Mouse (Mus musculus): ENCODE data around the gene Umad1. TPM values are rescaled to one million over a fixed set of nuclear protein-coding genes. Genes with fewer than 3 reads are reported as not detected.

Umad1 gene
- polyA plus RNA-seq, 1 experiment from 2014 or later = 62.2 TPM

DNA sequence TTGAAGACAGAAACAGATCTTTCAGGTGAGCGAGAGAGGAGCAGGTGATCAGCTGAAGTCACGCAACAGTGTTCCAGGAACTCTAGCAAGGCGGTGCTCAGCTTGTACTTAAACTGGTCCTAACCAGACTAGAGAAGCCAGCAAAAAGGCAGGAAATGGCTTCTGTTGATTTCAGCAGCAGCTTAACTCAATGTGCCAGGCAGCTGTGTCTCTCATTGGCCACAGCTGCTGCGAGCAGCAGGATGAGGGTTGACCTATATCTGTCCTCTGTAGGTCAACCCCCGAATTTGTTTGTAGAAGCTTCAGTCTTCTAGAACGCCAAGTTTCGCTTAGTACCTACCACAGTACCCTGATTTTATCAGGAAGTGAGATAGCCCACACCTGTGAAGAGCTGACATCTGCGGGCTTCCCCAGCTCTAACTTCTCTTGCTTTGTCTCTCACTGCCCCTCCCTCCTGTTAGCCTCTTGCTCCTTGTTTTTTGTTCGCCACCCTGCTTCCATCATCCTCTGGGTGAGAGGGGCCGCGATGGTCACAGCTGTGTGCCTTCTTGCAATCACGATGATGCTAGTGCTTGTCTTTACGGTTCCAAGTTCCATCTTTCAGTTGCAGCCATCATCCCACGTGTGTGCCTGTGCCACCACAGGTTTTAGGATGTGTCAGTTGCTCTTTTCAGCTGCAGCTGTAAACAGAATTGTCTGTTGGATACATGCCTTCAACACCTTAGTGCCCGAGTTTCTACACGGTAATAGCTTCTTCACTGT lies 226.5 kb downstream of the Umad1 start:
- Histone ChIP-seq H3K9ac (replicated peaks) (no peak overlapping the region), H3K4me3 (replicated peaks) (no peak overlapping the region), H3K4me2 (no peak overlapping the region), H3K27ac (replicated peaks) (no peak overlapping the region), H3K36me3 (no peaks in the 10 kb centered on the region), H3K4me1 (peaks cover 13% of the 10 kb centered on the region), H3K9me3 (replicated peaks) (no peaks in the 10 kb centered on the region), H3K27me3 (replicated peaks) (no peaks in the 10 kb centered on the region)
- no peak for ATAC-seq (ENCODE audit: low FRiP score)
- 85% methylated on average over 16 of the region's 16 CpGs for WGBS

DNA sequence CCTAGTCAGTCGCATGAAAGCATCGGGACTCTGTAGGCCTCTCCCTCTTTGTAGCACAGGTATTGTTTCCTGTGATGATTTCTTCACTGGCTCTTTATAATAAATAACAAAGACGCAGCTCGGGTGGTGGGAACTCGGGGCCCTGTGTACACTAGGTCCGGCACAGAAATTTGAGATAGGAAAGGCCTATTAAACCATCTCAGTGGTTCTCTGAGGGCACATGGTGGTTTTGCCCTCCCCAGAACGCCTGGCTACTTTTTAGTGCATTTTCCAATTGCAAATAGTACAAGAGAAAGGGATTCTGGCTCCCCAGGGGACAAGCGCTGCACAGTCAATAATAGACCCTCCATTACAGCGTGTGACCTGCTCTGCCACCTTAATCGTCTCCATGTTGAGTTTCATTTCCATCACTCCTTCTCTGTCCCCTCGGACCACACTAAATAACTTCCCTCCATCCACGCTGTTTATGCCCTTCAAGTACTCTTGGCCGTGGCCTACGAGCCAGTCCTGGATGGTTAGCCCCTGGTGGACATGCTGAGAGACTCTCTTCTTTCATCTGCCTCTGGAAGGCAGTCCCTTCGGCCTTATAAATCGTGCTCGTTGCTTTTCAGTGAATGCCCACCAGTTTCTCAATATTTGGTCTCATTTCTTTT lies 227.4 kb downstream of the Umad1 start:
- WGBS = 74% methylated on average over 17 of the region's 17 CpGs
- Histone ChIP-seq H3K27ac (replicated peaks) (0 out of 2 replicates have a peak overlapping the region, but pooled peaks have one; percentile 33), H3K9me3 (replicated peaks) (no peaks in the 10 kb centered on the region), H3K27me3 (replicated peaks) (no peaks in the 10 kb centered on the region), H3K9ac (replicated peaks) (no peak overlapping the region), H3K36me3 (no peaks in the 10 kb centered on the region), H3K4me2 (no peak overlapping the region), H3K4me1 (peaks cover 13% of the 10 kb centered on the region), H3K4me3 (replicated peaks) (no peak overlapping the region)
- ATAC-seq (ENCODE audit: low FRiP score) = no peak

DNA sequence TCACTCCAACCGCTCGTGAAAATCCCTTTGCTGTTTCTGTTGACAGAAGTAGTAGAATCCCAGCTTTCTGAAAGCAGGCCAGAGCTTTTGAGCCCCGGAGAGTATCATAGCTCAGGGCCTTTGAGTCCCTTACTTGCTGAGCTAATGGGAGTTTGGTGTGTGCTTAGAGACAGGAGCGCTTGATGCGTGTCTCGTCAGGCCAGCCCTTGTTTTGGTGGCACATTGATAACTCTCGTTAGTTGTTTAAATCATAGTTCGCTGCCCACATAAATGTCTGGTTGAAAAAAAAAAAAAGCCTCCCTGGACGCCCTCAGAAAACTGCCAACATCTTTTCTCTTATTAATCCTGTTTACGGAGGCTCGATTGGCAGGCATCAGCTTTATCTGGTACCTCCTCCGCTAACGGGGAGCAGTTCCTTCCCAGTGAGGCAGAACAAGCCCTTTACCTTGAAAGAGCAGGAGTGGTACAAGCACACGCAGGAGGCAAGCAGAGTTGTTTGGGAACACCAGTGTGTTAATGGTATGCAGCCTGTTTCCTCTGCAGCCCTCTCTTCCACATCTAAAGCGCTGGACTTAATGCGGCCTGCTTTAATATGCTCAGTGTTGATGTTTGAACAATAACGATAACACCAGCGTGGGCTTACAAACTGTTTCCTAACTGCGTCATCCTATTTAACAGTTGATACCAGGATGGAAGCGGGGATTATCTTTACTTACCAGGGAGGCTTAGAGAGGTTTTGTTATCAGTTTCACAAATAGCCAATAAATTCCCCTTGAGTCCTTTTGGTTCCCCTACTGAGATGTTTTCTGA lies 228.2 kb downstream of the Umad1 start:
- no peak for ATAC-seq (ENCODE audit: low FRiP score)
- H3K9ac ChIP-seq (replicated peaks) = no peak overlapping the region

DNA sequence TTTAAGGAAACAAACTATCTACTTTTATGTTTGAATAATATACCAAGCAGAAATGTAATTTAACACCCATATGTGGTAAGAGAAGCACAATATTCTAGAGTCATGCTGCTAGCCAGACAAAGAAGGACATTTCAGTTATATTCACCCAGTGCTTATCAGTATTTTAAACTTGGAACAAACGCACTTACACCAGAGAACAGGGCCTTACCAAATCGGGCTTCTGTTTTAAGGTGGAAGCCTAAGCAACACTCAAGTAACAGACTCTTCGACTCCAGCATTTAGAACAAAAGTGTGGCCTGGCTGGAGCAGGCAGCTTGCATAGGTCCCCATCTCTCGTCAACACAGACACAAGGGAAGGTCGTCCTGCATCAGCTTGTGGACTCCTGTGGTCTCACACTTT lies 229.2 kb downstream of the Umad1 start:
- Histone ChIP-seq H3K27ac (replicated peaks) (no peak overlapping the region), H3K27me3 (replicated peaks) (no peaks in the 10 kb centered on the region), H3K4me3 (replicated peaks) (no peak overlapping the region), H3K36me3 (no peaks in the 10 kb centered on the region), H3K9me3 (replicated peaks) (no peaks in the 10 kb centered on the region), H3K4me1 (peaks cover 13% of the 10 kb centered on the region), H3K9ac (replicated peaks) (no peak overlapping the region), H3K4me2 (no peak overlapping the region)
- ATAC-seq (ENCODE audit: low FRiP score) = no peak
- 72% methylated on average over 5 of the region's 5 CpGs for WGBS

More for the DNA sequence above, 228.2 kb downstream of the Umad1 start:
- Histone ChIP-seq H3K4me2 (no peak overlapping the region), H3K36me3 (no peaks in the 10 kb centered on the region), H3K4me3 (replicated peaks) (no peak overlapping the region), H3K4me1 (peaks cover 13% of the 10 kb centered on the region), H3K27me3 (replicated peaks) (no peaks in the 10 kb centered on the region), H3K9me3 (replicated peaks) (no peaks in the 10 kb centered on the region), H3K27ac (replicated peaks) (0 out of 2 replicates have a peak overlapping the region, but pooled peaks have one; percentile 33)
- 56% methylated on average over 20 of the region's 20 CpGs for WGBS

DNA sequence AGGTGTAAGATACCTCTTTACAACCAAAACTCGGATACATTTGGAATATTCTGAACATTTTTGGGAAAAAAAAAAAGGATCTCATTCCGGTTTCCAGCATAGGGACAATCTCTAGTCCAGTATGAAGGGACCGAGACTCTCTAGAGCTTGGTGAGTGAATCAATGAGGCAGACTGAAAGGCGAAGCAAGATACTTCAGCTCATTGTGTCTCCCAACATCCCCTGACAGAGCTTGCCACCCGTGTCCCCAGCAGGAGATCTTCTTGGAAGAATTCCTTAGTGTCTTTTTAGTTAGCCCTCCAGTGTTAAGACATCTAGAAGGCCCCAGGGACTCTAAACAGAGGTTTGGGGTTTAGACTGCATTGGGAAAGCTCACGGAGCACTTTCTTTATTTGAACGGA lies 230.2 kb downstream of the Umad1 start:
- Histone ChIP-seq H3K27ac (replicated peaks) (no peak overlapping the region), H3K4me3 (replicated peaks) (no peak overlapping the region), H3K9me3 (replicated peaks) (no peaks in the 10 kb centered on the region), H3K4me1 (peaks cover 13% of the 10 kb centered on the region), H3K36me3 (no peaks in the 10 kb centered on the region), H3K9ac (replicated peaks) (no peak overlapping the region), H3K4me2 (no peak overlapping the region), H3K27me3 (replicated peaks) (no peaks in the 10 kb centered on the region)
- WGBS = 83% methylated on average over 7 of the region's 7 CpGs
- no peak for ATAC-seq (ENCODE audit: low FRiP score)

DNA sequence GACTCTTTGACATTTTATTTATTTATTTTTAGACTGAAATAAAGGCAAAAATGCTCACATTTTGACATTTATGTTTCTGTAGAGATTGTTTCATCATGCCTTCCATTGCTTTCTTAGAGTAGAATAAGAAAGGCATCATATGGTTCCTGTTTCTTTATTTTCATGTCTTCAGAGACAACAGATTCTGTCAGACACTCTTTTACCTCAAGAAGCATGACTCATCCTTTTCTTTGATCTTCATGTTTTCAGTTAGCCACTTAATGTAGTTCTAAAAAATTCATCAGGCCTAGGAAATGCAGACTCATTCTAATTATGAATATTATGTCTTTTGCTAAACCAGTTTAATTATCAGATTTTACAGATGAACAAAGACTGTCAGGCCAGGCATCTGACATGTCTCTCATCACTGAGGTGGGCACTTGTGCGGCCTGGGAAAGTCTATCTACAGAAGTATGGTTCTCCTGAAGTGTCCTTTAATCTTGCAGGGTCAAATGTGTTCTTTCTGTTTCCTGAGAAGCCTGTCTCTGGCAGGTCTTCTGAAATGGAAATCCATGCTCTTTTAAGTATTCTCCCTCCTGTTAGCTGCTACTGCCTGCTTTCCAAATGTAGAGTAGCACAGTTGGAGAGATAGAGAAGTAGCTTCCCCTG lies 231.0 kb downstream of the Umad1 start:
- Histone ChIP-seq H3K4me1 (peaks cover 13% of the 10 kb centered on the region), H3K4me2 (no peak overlapping the region), H3K36me3 (no peaks in the 10 kb centered on the region), H3K9ac (replicated peaks) (no peak overlapping the region), H3K27me3 (replicated peaks) (no peaks in the 10 kb centered on the region), H3K9me3 (replicated peaks) (no peaks in the 10 kb centered on the region), H3K27ac (replicated peaks) (no peak overlapping the region), H3K4me3 (replicated peaks) (no peak overlapping the region)
- ATAC-seq (ENCODE audit: low FRiP score) = no peak
- 83% methylated on average over 1 of the region's 1 CpGs for WGBS

DNA sequence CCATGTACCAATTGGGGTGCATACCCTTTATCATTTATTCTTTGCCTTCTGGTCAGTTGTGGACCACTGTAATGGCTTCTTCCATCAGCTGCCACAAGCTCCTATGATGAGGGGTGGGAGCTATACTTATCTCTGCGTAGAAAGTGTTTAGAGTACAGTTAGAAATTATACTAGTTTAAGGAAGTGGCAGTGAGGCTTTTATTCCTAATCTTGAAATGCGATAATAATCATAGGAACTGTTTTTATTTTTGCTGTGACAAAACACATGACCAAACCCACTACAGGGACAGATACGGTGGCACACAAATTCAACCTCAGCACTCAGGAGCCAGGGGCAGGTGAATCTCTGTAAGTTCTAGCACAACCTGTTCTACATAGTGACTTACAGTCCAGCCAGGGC lies 233.2 kb downstream of the Umad1 start:
- 95% methylated on average over 3 of the region's 3 CpGs for whole genome bisulfite sequencing
- Histone ChIP-seq H3K27ac (replicated peaks) (no peak overlapping the region), H3K9ac (replicated peaks) (no peak overlapping the region), H3K27me3 (replicated peaks) (no peaks in the 10 kb centered on the region), H3K4me1 (0 out of 2 replicates have a peak, but pooled peaks cover 4% of the 10 kb centered on the region), H3K9me3 (replicated peaks) (no peaks in the 10 kb centered on the region), H3K36me3 (no peaks in the 10 kb centered on the region), H3K4me3 (replicated peaks) (no peak overlapping the region), H3K4me2 (no peak overlapping the region)
- no peak for ATAC-seq (ENCODE audit: low FRiP score)

DNA sequence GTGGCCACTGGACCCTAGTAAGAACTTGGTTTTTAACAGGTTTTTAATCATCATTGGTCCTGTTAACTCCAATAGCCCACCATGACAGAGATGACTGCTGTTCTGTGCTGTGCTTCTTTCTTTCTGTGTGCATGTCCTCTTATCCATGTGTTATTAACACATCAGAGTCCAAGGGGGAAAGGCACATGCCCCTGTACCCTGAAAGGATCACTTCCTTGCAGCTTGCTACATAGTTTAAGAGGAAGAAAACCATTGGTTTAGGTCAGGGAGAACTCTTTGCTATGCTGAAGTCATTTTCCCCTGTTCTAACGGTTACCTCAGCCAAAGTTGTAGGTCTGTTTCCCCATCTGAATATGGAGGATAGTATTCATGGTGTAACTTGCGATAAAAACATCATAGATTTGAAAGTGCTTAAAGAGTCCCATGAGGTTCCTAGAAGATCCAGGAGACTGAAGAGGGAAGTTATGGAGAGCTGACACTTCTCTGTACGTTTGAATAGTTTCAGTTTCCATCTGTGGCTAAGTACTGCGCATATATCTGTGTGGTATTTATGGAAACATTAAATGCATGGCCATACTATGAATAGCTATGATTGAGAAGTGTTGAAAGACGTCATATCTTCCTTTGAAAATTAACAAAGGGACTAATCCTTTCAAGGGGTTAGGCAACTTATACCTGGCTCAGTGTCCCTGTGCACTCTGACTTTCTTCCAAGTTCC lies 236.2 kb downstream of the Umad1 start:
- ATAC-seq (ENCODE audit: low FRiP score) = no peak
- no peaks in the 10 kb centered on the region for H3K27me3 ChIP-seq (replicated peaks)
- no peak overlapping the region for H3K4me2 ChIP-seq
- no peak overlapping the region for H3K9ac ChIP-seq (replicated peaks)
- H3K4me1 ChIP-seq = no peaks in the 10 kb centered on the region
- WGBS = 88% methylated on average over 5 of the region's 5 CpGs
- H3K36me3 ChIP-seq = no peaks in the 10 kb centered on the region
- no peak overlapping the region for H3K4me3 ChIP-seq (replicated peaks)
- no peaks in the 10 kb centered on the region for H3K9me3 ChIP-seq (replicated peaks)
- H3K27ac ChIP-seq (replicated peaks) = no peak overlapping the region

DNA sequence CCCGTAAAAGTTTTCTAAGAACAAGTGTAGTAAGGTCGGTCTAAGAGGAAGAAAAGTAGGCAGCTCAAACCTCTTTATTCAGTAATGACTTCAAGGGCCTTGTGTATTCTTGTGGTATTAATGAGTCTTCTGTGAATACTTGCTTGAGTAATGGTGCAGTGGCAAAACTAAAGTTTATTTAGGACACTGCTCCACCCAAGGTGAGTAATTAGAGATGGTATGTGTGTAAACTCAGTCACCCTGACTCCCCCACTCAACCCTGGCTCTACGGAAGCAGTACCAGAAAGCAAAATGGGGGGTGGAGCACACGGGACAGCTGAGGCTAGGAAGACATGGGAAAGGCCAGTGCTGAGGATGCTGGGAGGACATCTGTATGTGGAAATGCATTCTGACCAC lies 236.7 kb downstream of the Umad1 start:
- Histone ChIP-seq H3K27me3 (replicated peaks) (no peaks in the 10 kb centered on the region), H3K4me2 (no peak overlapping the region), H3K9me3 (replicated peaks) (no peaks in the 10 kb centered on the region), H3K4me3 (replicated peaks) (no peak overlapping the region), H3K4me1 (no peaks in the 10 kb centered on the region), H3K9ac (replicated peaks) (no peak overlapping the region), H3K36me3 (no peaks in the 10 kb centered on the region), H3K27ac (replicated peaks) (no peak overlapping the region)
- no peak for ATAC-seq (ENCODE audit: low FRiP score)
- WGBS = 92% methylated on average over 4 of the region's 4 CpGs

DNA sequence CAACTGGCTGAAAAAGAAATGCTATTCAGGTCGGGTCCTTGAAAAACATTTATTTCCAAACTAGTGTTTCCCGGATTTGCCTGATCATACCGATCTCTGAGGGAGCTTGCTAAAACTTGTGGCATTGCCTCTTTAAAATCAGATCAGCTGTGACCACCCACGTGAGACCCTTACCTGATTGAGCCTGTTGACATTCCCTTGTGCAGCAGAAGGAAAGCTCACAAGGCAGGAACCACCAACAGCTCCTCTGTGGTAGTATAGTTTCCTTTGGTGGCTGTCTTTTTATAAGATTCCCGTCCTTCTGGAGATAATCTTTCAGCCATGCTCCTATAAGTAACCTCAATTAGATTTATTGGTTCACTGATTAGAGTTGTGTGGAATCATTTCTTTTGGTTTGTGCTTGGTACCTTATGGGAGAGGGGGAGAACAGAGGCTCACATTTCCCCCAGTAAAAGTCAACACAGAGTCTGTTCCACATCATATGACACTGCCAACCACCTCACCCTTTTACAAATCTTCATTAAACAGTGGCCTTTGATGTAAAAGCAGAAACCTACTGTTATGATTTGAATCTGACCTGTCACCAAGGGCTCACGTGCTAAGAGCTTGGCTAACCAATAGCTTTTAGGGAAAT lies 238.3 kb downstream of the Umad1 start:
- Histone ChIP-seq H3K4me2 (no peak overlapping the region), H3K27ac (replicated peaks) (no peak overlapping the region), H3K9me3 (replicated peaks) (no peaks in the 10 kb centered on the region), H3K4me3 (replicated peaks) (no peak overlapping the region), H3K9ac (replicated peaks) (no peak overlapping the region), H3K36me3 (no peaks in the 10 kb centered on the region), H3K27me3 (replicated peaks) (no peaks in the 10 kb centered on the region), H3K4me1 (no peaks in the 10 kb centered on the region)
- 77% methylated on average over 6 of the region's 6 CpGs for WGBS
- ATAC-seq (ENCODE audit: low FRiP score) = no peak

DNA sequence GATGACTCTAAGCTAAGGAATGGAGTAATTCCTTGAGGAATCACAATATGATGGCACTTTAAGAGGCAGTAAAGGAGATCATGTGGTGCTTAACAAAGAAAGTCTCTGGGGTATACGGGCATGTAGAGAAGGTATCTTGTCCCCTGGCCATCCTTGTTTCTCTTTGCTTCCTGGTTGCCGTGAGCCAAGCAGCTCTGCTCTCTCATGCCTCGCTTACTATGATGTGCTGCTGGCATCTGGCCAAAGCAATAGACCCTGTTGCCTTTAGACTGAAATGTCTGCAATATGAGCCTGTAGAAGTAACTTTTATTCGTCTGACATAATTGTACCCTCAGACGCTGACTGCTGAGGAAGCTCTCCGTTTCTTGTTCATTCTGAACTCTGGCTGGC lies 238.8 kb downstream of the Umad1 start:
- 46% methylated on average over 6 of the region's 6 CpGs for WGBS
- no peaks in the 10 kb centered on the region for H3K36me3 ChIP-seq
- no peak overlapping the region for H3K4me3 ChIP-seq (replicated peaks)
- no peak overlapping the region for H3K4me2 ChIP-seq
- H3K27me3 ChIP-seq (replicated peaks) = no peaks in the 10 kb centered on the region
- H3K9ac ChIP-seq (replicated peaks) = no peak overlapping the region
- no peaks in the 10 kb centered on the region for H3K9me3 ChIP-seq (replicated peaks)
- ATAC-seq (ENCODE audit: low FRiP score) = no peak
- H3K27ac ChIP-seq (replicated peaks) = no peak overlapping the region
- H3K4me1 ChIP-seq = no peaks in the 10 kb centered on the region

Measured in neural tube, embryonic 15.5 days (tissue).